Mouse (Mus musculus): ENCODE measurements around the gene Efcab11. TPM values are rescaled to one million over a fixed set of nuclear protein-coding genes. Genes with fewer than 3 reads are reported as not detected.
A peak's percentile ranks its signal among the peaks of the same experiment; 100 is the strongest.

Efcab11 gene
- total RNA-seq, 1 experiment from 2014 or later, result 6.3 TPM

GRCm38 (mm10) chr12:99700380-99700779 lies 183.9 kb downstream of the Efcab11 start:
- ATAC-seq (replicated peaks; ENCODE audit: low read depth, poor library complexity, severe bottlenecking), result 0 out of 2 replicates have a peak, but pooled peaks have one; percentile 36

- no peak for ATAC-seq (replicated peaks; ENCODE audit: low read depth, poor library complexity, severe bottlenecking)
Measured at GRCm38 (mm10) chr12:99699379-99700023, 184.7 kb downstream of the Efcab11 start.

- ATAC-seq (replicated peaks; ENCODE audit: low read depth, poor library complexity, severe bottlenecking), result no peak
Measured at GRCm38 (mm10) chr12:99694066-99694465, 190.2 kb downstream of the Efcab11 start.

GRCm38 (mm10) chr12:99686418-99686992 lies 197.7 kb downstream of the Efcab11 start:
- no peak for ATAC-seq (replicated peaks; ENCODE audit: low read depth, poor library complexity, severe bottlenecking)

- ATAC-seq (replicated peaks; ENCODE audit: low read depth, poor library complexity, severe bottlenecking), result 0 out of 2 replicates have a peak, but pooled peaks have one; percentile 15
Measured at GRCm38 (mm10) chr12:99685451-99686100, 198.7 kb downstream of the Efcab11 start.

GRCm38 (mm10) chr12:99681681-99682080 lies 202.6 kb downstream of the Efcab11 start:
- ATAC-seq (replicated peaks; ENCODE audit: low read depth, poor library complexity, severe bottlenecking), result no peak

- no peak for ATAC-seq (replicated peaks; ENCODE audit: low read depth, poor library complexity, severe bottlenecking)
Measured at GRCm38 (mm10) chr12:99671866-99672191, 212.4 kb downstream of the Efcab11 start.

- ATAC-seq (replicated peaks; ENCODE audit: low read depth, poor library complexity, severe bottlenecking), result no peak
Measured at GRCm38 (mm10) chr12:99671162-99671865, 212.9 kb downstream of the Efcab11 start.

GRCm38 (mm10) chr12:99670762-99671152 lies 213.5 kb downstream of the Efcab11 start:
- ATAC-seq (replicated peaks; ENCODE audit: low read depth, poor library complexity, severe bottlenecking), result no peak

- ATAC-seq (replicated peaks; ENCODE audit: low read depth, poor library complexity, severe bottlenecking), result no peak
Measured at GRCm38 (mm10) chr12:99669976-99670761, 214.1 kb downstream of the Efcab11 start.

- ATAC-seq (replicated peaks; ENCODE audit: low read depth, poor library complexity, severe bottlenecking), result no peak
Measured at GRCm38 (mm10) chr12:99654991-99655880, 229.0 kb downstream of the Efcab11 start.

- ATAC-seq (replicated peaks; ENCODE audit: low read depth, poor library complexity, severe bottlenecking), result no peak
Measured at GRCm38 (mm10) chr12:99652459-99652858, 231.8 kb downstream of the Efcab11 start.

GRCm38 (mm10) chr12:99649732-99650131 lies 234.5 kb downstream of the Efcab11 start:
- ATAC-seq (replicated peaks; ENCODE audit: low read depth, poor library complexity, severe bottlenecking), result no peak

- ATAC-seq (replicated peaks; ENCODE audit: low read depth, poor library complexity, severe bottlenecking), result no peak
Measured at GRCm38 (mm10) chr12:99648781-99649180, 235.5 kb downstream of the Efcab11 start.

GRCm38 (mm10) chr12:99646556-99647354 lies 237.5 kb downstream of the Efcab11 start:
- ATAC-seq (replicated peaks; ENCODE audit: low read depth, poor library complexity, severe bottlenecking), result peak; percentile 82

GRCm38 (mm10) chr12:99645418-99645817 lies 238.8 kb downstream of the Efcab11 start:
- ATAC-seq (replicated peaks; ENCODE audit: low read depth, poor library complexity, severe bottlenecking), result no peak

- ATAC-seq (replicated peaks; ENCODE audit: low read depth, poor library complexity, severe bottlenecking), result no peak
Measured at GRCm38 (mm10) chr12:99644966-99645365, 239.3 kb downstream of the Efcab11 start.
